ENCODE assay signal across 15 mouse cellular contexts in the genomic region with DNA sequence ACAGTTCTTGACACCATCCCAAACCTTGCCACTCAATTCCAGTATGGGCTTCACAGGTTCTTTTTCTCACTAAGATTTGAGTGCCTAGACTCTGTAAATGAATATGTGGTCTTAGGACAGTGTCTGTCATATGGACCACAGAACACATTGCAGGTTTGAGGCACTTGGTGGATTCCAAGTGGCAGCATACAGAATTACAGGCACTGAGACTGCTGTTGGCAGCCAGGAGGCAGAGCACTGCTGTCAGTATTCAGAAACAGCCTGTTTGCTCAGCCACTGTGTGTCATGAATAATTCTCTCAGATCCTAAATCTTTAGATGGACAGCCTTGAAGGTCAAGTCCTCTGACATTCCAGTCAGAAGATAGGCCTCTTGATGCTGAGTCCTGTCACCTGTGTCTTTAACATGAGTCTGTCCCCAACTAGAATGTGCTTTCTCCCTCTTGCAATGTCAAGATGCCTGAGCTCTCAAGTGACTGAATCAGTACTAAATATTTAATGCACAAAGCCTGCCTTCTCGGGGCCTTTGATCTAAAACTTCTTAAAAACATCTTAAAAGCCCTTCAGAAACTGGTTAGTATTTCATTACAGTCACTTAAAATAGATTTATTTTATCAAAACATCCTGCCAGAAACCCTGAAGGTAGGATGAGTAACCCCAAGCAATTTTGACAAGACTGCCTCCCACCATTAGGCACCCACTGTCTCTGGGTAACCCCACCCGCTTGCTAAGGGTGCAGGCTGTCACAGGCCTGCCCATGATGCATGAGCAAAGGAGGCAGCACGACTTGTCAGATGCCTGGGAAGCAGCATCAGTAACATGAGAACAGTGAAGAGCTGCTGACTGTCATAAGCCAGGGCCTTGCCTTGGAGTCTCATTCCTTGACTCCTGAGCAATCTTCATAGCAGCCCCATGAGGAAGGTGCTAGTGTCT.
A peak's percentile ranks its signal among the peaks of the same experiment; 100 is the strongest.
DNase-seq lines count a peak whose midpoint lies in the region; ATAC-seq lines count a peak whose summit lies in the region.
"Had no signal": no experiment of that assay in that cellular context is flagged by ENCODE, and none has a peak within 500 bp of the region (broad histone marks: within the 10 kb centered on the region; RNA-seq: fewer than 3 reads in every experiment).

No protein-coding gene starts in this region.

- no peaks in the 10 kb centered on the region for H3K36me3 ChIP-seq in kidney, embryonic 15.5 days
- no peaks in the 10 kb centered on the region for H3K36me3 ChIP-seq in midbrain, embryonic 14.5 days (ENCODE audit: control insufficient read depth, insufficient read depth, low read length)
- H3K36me3 ChIP-seq in heart, embryonic 12.5 days, result no peaks in the 10 kb centered on the region
- H3K36me3 ChIP-seq: hindbrain, embryonic 13.5 days; limb, embryonic 12.5 days; liver, embryonic 15.5 days had no signal

- H3K4me2 ChIP-seq in kidney, embryonic 15.5 days, result no peak overlapping the region
- H3K4me2 ChIP-seq in midbrain, embryonic 14.5 days (ENCODE audit: low read length), result no peak overlapping the region
- no peak overlapping the region for H3K4me2 ChIP-seq in heart, embryonic 12.5 days
- H3K4me2 ChIP-seq: hindbrain, embryonic 13.5 days; limb, embryonic 12.5 days; liver, embryonic 15.5 days had no signal

- no peak overlapping the region for H3K4me3 ChIP-seq in kidney, embryonic 15.5 days (replicated peaks)
- H3K4me3 ChIP-seq in midbrain, embryonic 14.5 days (replicated peaks; ENCODE audit: low read depth, low read length), result no peak overlapping the region
- no peak overlapping the region for H3K4me3 ChIP-seq in heart, embryonic 12.5 days
- H3K4me3 ChIP-seq: hindbrain, embryonic 13.5 days; limb, embryonic 12.5 days; liver, embryonic 15.5 days had no signal

- no peaks in the 10 kb centered on the region for H3K9me3 ChIP-seq in kidney, embryonic 15.5 days (replicated peaks)
- no peaks in the 10 kb centered on the region for H3K9me3 ChIP-seq in midbrain, embryonic 14.5 days (ENCODE audit: control insufficient read depth, low read length)
- H3K9me3 ChIP-seq in heart, embryonic 12.5 days (replicated peaks), result no peaks in the 10 kb centered on the region
- H3K9me3 ChIP-seq: hindbrain, embryonic 13.5 days; limb, embryonic 12.5 days; liver, embryonic 15.5 days had no signal

- no peak for DNase-seq in kidney, adult 8-10 months
- DNase-seq in ES-CJ7 (ENCODE audit: low read depth, low spot score), result peak; percentile 14
- DNase-seq in R1 (ENCODE audit: low read depth, low spot score), result peak; percentile 16
- peak; percentile 45 for DNase-seq in midbrain, embryonic 14.5 days
- no peak for DNase-seq in lung, postnatal 25 days (ENCODE audit: low spot score)
- DNase-seq: adrenal gland, postnatal 10 days; kidney, adult 9 months had no signal

- no peaks in the 10 kb centered on the region for H3K4me1 ChIP-seq in kidney, embryonic 15.5 days
- H3K4me1 ChIP-seq in midbrain, embryonic 14.5 days (ENCODE audit: control insufficient read depth, insufficient read depth, low read length), result no peaks in the 10 kb centered on the region
- no peaks in the 10 kb centered on the region for H3K4me1 ChIP-seq in heart, embryonic 12.5 days (replicated peaks)
- H3K4me1 ChIP-seq: hindbrain, embryonic 13.5 days; limb, embryonic 12.5 days; liver, embryonic 15.5 days had no signal

- WGBS in kidney, embryonic 15.5 days, result 27% methylated on average over 3 of the region's 3 CpGs
- 62% methylated on average over 3 of the region's 3 CpGs for WGBS in midbrain, embryonic 14.5 days
- 52% methylated on average over 3 of the region's 3 CpGs for WGBS in heart, embryonic 12.5 days

- peak; percentile 84 for ATAC-seq in kidney, embryonic 15.5 days (replicated peaks; ENCODE audit: low FRiP score)
- ATAC-seq in midbrain, embryonic 14.5 days (ENCODE audit: low FRiP score, low TSS enrichment), result peak; percentile 46; the same call in 1 of the 2 replicates
- ATAC-seq in heart, embryonic 12.5 days (ENCODE audit: insufficient number of reproducible peaks, low FRiP score), result no peak
- ATAC-seq: CD4-positive, CD25-positive, alpha-beta regulatory T cell, adult 4 months; Patski had no signal

- H3K27me3 ChIP-seq in kidney, embryonic 15.5 days, result no peaks in the 10 kb centered on the region
- no peaks in the 10 kb centered on the region for H3K27me3 ChIP-seq in midbrain, embryonic 14.5 days (ENCODE audit: control insufficient read depth, insufficient read depth, low read length)
- no peaks in the 10 kb centered on the region for H3K27me3 ChIP-seq in heart, embryonic 12.5 days (replicated peaks)
- H3K27me3 ChIP-seq: hindbrain, embryonic 13.5 days; limb, embryonic 12.5 days; liver, embryonic 15.5 days; Patski had no signal

- no peak overlapping the region for H3K9ac ChIP-seq in kidney, embryonic 15.5 days
- H3K9ac ChIP-seq in midbrain, embryonic 14.5 days (replicated peaks; ENCODE audit: low read length), result no peak overlapping the region
- no peak overlapping the region for H3K9ac ChIP-seq in heart, embryonic 12.5 days
- H3K9ac ChIP-seq: hindbrain, embryonic 13.5 days; limb, embryonic 12.5 days; liver, embryonic 15.5 days had no signal

- no peak overlapping the region for H3K27ac ChIP-seq in kidney, embryonic 15.5 days
- H3K27ac ChIP-seq in midbrain, embryonic 14.5 days (replicated peaks; ENCODE audit: low read depth, low read length), result no peak overlapping the region
- H3K27ac ChIP-seq in heart, embryonic 12.5 days (ENCODE audit: poor library complexity, severe bottlenecking), result no peak overlapping the region
- H3K27ac ChIP-seq: hindbrain, embryonic 13.5 days; limb, embryonic 12.5 days; liver, embryonic 15.5 days; macrophage had no signal

Comparison
In these comparisons a context has a peak if more than half of its experiments do, and no peak if none do; other contexts are left out.
1. DNase-seq: peak in ES-CJ7 (single experiment), R1 (single experiment) and midbrain, embryonic 14.5 days (single experiment); none in kidney, adult 8-10 months (0 of 2) and lung, postnatal 25 days (single experiment).